Mouse (Mus musculus) neural tube, embryonic 13.5 days (tissue): ENCODE results near the gene Prkg1. TPM values are rescaled to one million over a fixed set of nuclear protein-coding genes. Genes with fewer than 3 reads are reported as not detected.
"Not testable (repeated sequence)": the region's sequence is repeated elsewhere in the genome, so short reads cannot be mapped to it uniquely, and the experiment has no call there.

Source experiments
- ATAC-seq: fragments of 200-750 bp; cut with Nextera tagmentation; 2 replicates; pipeline ENCODE4 v1.8.0; 2017; ENCODE audit warnings: low read depth, mild to moderate bottlenecking, moderate TSS enrichment, moderate library complexity
- H3K27ac ChIP-seq: fragments of 300-500 bp; sonication (generic); replicated peaks from 2 replicates; pipeline ENCODE4 v1.5.1; 2015; ENCODE audit warnings: moderate library complexity, mild to moderate bottlenecking, inconsistent platforms
- H3K27me3 ChIP-seq: fragments of 300-500 bp; sonication (generic); 2 replicates; pipeline ENCODE4 v1.6.1; 2015; ENCODE audit warnings: mild to moderate bottlenecking, inconsistent platforms
- H3K36me3 ChIP-seq: fragments of 300-500 bp; sonication (generic); 2 replicates; pipeline ENCODE4 v1.6.1; 2015; ENCODE audit warnings: mild to moderate bottlenecking, inconsistent platforms
- H3K4me1 ChIP-seq: fragments of 300-500 bp; sonication (generic); replicated peaks from 2 replicates; pipeline ENCODE4 v1.6.1; 2015; ENCODE audit warnings: inconsistent platforms
- H3K4me2 ChIP-seq: fragments of 300-500 bp; sonication (generic); 2 replicates; pipeline ENCODE4 v1.6.1; 2015; ENCODE audit warnings: inconsistent platforms, mild to moderate bottlenecking, moderate library complexity
- H3K4me3 ChIP-seq: fragments of 300-500 bp; sonication (generic); 2 replicates; pipeline ENCODE4 v1.5.1; 2015; ENCODE audit warnings: mild to moderate bottlenecking, inconsistent platforms
- H3K9ac ChIP-seq: fragments of 300-500 bp; sonication (generic); 2 replicates; pipeline ENCODE4 v1.6.1; 2015; ENCODE audit warnings: moderate library complexity, mild to moderate bottlenecking, inconsistent platforms
- H3K9me3 ChIP-seq: fragments of 300-500 bp; sonication (generic); 2 replicates; pipeline ENCODE4 v1.6.1; 2016; ENCODE audit warnings: inconsistent platforms
- whole genome bisulfite sequencing: fragments of 180-500 bp; shearing (Covaris S2); methylation state at CpG from one replicate; pipeline ENCODE4 v1.1.7; 2015; 5-methylcytosine and 5-hydroxymethylcytosine counted together
- polyA plus RNA-seq: library from polyadenylated mRNA; unstranded; fragments of >200 nt; fragmentation: Nextera tagmentation; extraction: Ambion mirVana; gene quantifications from 2 replicates; pipeline ENCODE4 v1.2.1, GENCODE M21; 2015

The Prkg1 gene
- polyA plus RNA-seq, 1 experiment from 2014 or later: 9.2 TPM

DNA sequence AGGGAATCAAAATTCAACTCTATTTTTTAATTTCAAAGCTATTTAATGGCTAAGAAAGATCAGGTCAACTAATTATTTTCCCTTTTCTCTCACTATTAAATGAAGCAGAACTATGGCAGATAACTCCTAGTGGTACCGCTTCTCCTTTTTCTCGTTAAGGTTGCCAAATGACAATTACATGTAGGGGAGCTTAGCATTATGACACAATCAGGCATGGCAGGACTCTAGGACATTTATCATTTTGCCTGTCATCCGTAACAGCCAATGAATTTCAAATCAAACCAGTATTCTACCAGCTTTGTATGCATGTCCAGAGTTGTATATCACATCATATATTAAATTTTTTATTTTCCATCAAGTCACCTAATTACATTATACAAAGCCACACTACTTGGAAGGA is 536.4 kb downstream of the Prkg1 start:
- Histone ChIP-seq H3K36me3 (no peaks in the 10 kb centered on the region), H3K9me3 (no peaks in the 10 kb centered on the region), H3K27ac (no peak overlapping the region), H3K4me3 (no peak overlapping the region), H3K4me2 (no peak overlapping the region), H3K9ac (no peak overlapping the region), H3K4me1 (no peaks in the 10 kb centered on the region), H3K27me3 (no peaks in the 10 kb centered on the region)
- no peak for ATAC-seq
- 53% methylated on average over 3 of the region's 3 CpGs for WGBS

DNA sequence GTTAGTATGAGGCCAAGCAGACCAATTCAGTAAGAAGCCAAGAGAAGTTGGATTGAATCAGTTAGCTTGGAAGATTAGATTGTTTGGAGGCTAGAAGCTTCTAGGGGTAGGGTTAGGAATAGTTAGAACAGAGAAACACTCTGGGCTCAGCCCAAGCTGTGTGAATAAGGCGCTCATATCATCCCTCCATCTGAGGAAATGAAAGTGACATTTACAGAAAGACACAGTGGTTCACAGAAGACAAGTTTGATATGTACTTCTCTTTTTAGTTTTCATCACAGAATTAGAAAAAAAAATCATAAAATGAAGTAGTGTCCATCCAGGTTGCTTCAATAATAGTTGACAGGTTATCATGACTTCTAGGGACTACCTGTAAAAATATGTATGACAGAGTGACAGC is 541.4 kb downstream of the Prkg1 start:
- 90% methylated on average over 1 of the region's 1 CpGs for WGBS
- H3K9me3 ChIP-seq: no peaks in the 10 kb centered on the region
- H3K4me1 ChIP-seq: no peaks in the 10 kb centered on the region
- H3K27ac ChIP-seq: no peak overlapping the region
- H3K9ac ChIP-seq: no peak overlapping the region
- no peaks in the 10 kb centered on the region for H3K36me3 ChIP-seq
- H3K4me3 ChIP-seq: no peak overlapping the region
- H3K27me3 ChIP-seq: no peaks in the 10 kb centered on the region
- no peak for ATAC-seq
- no peak overlapping the region for H3K4me2 ChIP-seq

DNA sequence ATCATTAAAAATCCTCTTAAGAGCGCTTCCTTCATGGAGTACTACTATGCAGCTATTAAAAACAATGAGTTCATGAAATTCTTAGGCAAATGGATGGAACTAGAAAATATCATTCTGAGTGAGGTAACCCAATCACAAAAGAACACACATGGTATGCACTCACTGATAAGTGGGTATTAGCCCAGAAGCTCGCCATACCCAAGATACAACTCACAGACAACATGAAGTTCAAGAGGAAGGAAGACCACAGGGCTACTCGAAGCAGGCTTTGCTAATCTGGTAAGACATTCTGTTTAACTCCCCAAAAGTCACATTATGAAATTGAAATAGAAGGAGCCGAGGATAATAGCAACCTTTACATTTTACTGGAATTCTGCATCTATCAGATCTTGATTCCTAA is 545.6 kb downstream of the Prkg1 start:
- not testable (repeated sequence) for ATAC-seq, H3K4me1 ChIP-seq, H3K9me3 ChIP-seq, H3K4me3 ChIP-seq, H3K4me2 ChIP-seq, H3K9ac ChIP-seq, H3K36me3 ChIP-seq, H3K27me3 ChIP-seq, H3K27ac ChIP-seq
- 81% methylated on average over 4 of the region's 4 CpGs for WGBS

DNA sequence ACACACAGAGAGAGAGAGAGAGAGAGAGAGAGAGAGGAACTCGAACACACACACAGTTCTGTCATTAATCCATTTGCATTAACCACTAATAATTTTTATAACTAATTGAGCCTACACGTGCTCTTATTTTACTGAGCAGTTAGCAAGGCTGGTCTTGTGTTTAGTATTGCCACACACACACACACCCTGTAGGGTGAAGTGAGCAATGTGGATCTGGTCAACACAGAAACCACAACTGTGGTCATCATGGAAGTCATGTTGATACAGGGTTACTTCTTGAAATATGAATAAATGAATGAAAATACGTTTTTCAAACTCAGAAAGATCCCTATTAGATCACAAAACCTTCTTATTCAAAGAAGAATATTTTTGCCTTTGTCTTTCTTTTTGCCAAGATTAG is 554.0 kb downstream of the Prkg1 start:
- no peaks in the 10 kb centered on the region for H3K27me3 ChIP-seq
- no peaks in the 10 kb centered on the region for H3K9me3 ChIP-seq
- no peaks in the 10 kb centered on the region for H3K4me1 ChIP-seq
- ATAC-seq: no peak
- no peak overlapping the region for H3K4me2 ChIP-seq
- no peaks in the 10 kb centered on the region for H3K36me3 ChIP-seq
- H3K9ac ChIP-seq: no peak overlapping the region
- no peak overlapping the region for H3K27ac ChIP-seq
- 67% methylated on average over 3 of the region's 3 CpGs for WGBS
- no peak overlapping the region for H3K4me3 ChIP-seq

DNA sequence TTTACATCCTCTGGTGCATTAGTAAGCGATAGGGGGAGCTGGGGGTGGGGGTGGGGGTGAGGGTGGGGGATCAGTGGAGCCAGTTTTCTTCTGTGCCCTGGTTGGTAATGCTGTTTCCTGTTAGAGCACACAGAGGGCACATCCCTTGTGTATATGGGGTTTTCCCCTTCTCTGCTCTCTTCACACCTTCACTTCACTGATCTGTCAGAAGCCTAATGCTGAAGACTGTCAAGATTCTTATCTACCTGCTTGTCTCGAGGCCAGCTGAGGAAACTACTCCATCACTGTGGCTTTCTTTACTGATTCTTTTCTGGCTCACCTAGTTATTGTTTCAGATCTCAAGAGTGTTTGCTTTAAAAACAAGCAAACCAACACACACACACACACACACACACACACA is 554.4 kb downstream of the Prkg1 start:
- WGBS: 61% methylated on average over 2 of the region's 2 CpGs
- Histone ChIP-seq H3K36me3 (no peaks in the 10 kb centered on the region), H3K27me3 (no peaks in the 10 kb centered on the region), H3K4me2 (no peak overlapping the region), H3K9me3 (no peaks in the 10 kb centered on the region), H3K9ac (no peak overlapping the region), H3K4me1 (no peaks in the 10 kb centered on the region), H3K4me3 (no peak overlapping the region), H3K27ac (0 out of 2 replicates have a peak overlapping the region, but pooled peaks have one; percentile 52)
- peak; percentile 47; the same call in 1 of the 2 replicates for ATAC-seq

DNA sequence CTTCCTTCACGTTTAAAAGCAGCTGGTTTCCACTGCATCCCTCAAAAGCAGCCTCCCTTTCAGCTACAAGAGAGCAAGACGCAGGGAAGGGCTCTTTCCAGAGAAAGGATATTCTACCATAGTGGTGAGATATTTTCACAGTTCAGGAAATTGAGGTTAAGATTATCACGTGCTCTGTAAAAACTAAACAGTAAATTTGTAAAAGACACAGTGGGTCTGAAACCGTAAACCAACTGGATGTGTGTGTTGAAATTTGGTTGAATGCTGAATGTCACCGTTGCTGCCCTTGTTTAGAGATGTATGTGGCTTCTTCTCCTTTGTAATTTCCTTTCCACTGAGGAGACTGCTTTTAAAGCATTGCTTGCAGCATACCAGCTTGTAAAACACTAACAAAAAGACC is 565.2 kb downstream of the Prkg1 start:
- Histone ChIP-seq H3K27me3 (no peaks in the 10 kb centered on the region), H3K9ac (0 out of 2 replicates have a peak overlapping the region, but pooled peaks have one; percentile 5), H3K36me3 (no peaks in the 10 kb centered on the region), H3K4me1 (peaks cover 8% of the 10 kb centered on the region; the same call in 1 of the 2 replicates), H3K27ac (no peak overlapping the region), H3K9me3 (no peaks in the 10 kb centered on the region), H3K4me3 (no peak overlapping the region), H3K4me2 (no peak overlapping the region)
- no peak for ATAC-seq
- WGBS: 48% methylated on average over 5 of the region's 5 CpGs

DNA sequence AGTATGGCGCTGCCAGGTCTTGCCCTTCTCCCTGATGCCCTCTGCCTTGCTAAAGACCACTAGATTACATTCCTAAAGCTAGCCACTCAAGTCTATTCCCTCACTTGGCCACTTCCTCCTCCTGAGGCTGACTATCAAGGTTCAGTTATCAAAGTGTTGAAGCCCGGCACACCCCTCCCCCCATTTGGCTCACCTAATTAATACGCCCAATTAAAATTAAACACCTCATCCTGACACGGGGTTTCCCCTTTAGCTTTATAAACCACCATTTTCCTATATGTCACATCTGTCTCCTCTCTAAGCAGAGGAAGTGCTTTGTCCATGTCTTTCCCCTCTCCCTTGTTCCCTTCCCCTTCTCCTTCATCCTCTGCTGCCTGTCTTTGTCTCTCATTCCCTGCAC is 566.4 kb downstream of the Prkg1 start:
- no peaks in the 10 kb centered on the region for H3K27me3 ChIP-seq
- H3K9ac ChIP-seq: no peak overlapping the region
- no peak overlapping the region for H3K4me2 ChIP-seq
- no peaks in the 10 kb centered on the region for H3K36me3 ChIP-seq
- WGBS: 69% methylated on average over 4 of the region's 4 CpGs
- H3K9me3 ChIP-seq: no peaks in the 10 kb centered on the region
- ATAC-seq: no peak
- no peak overlapping the region for H3K27ac ChIP-seq
- peaks cover 8% of the 10 kb centered on the region; the same call in 1 of the 2 replicates for H3K4me1 ChIP-seq
- H3K4me3 ChIP-seq: no peak overlapping the region

DNA sequence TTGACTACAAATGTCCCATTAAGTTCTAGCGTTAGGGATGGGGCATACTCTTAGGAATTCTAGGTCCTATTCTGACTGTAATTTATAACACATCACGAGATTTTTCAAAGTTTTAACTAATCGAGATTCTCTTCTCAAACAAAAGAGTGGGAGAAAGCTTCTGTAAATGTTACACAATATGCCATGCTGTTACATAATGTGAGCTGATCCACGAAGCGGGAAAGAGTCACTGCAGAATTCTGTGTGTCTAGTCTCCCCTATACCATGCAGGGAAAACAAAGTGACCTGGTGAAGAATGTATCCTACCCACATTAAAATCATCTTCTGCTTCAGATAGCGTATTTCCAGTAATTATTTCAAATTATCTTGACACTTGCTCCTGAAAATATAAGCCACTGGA is 567.8 kb downstream of the Prkg1 start:
- no peak overlapping the region for H3K9ac ChIP-seq
- no peaks in the 10 kb centered on the region for H3K27me3 ChIP-seq
- 83% methylated on average over 6 of the region's 6 CpGs for WGBS
- H3K27ac ChIP-seq: no peak overlapping the region
- no peak overlapping the region for H3K4me2 ChIP-seq
- H3K36me3 ChIP-seq: no peaks in the 10 kb centered on the region
- no peak for ATAC-seq
- no peaks in the 10 kb centered on the region for H3K9me3 ChIP-seq
- H3K4me1 ChIP-seq: peaks cover 8% of the 10 kb centered on the region; the same call in 1 of the 2 replicates
- no peak overlapping the region for H3K4me3 ChIP-seq

DNA sequence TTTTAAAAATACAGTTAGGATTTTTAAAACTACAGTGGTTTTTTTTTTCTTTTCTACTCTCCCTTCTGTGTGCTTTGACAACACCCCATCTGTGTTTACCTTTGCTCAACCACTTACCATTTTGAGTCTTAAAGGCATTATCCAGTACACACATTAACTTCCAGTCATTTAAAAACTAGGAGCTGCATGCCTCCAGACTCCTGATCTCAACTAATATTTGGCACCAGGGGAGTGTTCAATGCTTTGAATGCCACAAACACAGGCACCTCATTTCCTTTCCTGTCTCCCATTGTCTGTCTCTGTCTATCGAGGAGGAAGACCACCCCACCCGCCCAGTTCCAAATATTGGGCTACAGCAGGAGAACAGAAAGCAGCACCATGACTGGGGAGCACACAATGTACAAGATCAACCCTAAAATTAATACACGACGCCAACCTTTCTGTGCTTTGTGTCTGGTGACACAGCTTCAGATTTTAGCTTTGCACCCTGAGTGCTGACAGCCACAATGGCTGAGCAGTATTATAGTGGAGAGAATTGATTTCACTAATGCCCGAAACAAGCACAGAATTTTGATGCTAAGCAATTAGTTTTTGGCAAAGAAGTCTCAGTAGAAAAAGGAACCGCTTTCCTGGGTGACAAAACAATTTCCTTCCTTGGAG is 576.1 kb downstream of the Prkg1 start:
- Histone ChIP-seq H3K4me1 (no peaks in the 10 kb centered on the region), H3K36me3 (no peaks in the 10 kb centered on the region), H3K9ac (no peak overlapping the region), H3K27ac (no peak overlapping the region), H3K9me3 (no peaks in the 10 kb centered on the region), H3K4me2 (no peak overlapping the region), H3K4me3 (no peak overlapping the region), H3K27me3 (no peaks in the 10 kb centered on the region)
- 79% methylated on average over 6 of the region's 6 CpGs for WGBS
- no peak for ATAC-seq

DNA sequence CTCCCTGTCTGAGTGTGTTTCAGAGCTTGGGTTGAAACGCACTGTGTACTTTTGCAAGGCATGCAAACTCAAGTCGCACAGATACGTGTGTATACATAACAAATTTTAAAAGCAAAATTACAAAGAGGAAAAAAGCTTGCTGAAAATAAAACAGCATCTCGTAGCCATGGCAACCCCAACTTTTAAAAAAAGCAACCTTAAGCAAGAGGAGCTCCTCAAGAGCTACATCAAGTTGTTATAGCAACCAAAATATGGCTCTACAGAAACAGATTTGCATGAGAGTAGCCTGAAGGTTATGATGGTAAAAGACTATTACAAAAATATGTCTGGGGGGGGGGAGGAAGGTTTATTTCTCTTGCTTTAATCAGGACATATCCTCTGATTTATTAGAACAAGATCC is 584.1 kb downstream of the Prkg1 start:
- Histone ChIP-seq H3K9me3 (no peaks in the 10 kb centered on the region), H3K27me3 (no peaks in the 10 kb centered on the region), H3K4me1 (no peaks in the 10 kb centered on the region), H3K27ac (no peak overlapping the region), H3K4me3 (no peak overlapping the region), H3K36me3 (no peaks in the 10 kb centered on the region), H3K4me2 (no peak overlapping the region), H3K9ac (no peak overlapping the region)
- 88% methylated on average over 4 of the region's 4 CpGs for WGBS
- ATAC-seq: no peak

DNA sequence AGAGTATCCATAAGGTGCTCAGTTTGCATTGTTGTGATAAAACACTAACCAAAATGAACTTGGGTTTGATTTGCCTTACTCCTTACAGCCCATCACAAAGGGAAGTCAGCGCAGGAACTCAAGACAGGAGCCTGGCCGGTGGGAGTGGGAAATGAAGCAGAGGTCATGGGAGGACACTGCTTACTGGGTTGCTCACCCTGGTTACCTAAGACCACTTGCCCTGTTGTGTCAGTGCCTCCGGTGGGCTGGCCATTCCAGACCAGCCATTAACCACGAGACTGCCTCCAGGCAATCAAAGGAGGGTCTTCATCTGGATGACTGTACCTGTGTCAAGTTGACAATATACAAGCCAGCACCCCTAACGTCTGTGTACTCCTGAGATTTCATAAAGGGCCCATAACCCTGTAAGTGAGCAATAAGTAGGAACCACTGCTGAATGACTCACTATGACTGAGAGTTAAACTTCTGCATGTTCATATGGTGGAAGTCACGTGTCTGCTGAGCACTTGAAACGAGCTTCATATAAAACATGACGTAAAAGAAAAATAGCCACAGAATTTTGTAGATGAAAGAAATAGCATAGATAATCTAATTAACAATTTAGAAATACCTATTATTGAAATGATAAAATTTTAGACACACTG is 587.4 kb downstream of the Prkg1 start:
- no peaks in the 10 kb centered on the region for H3K27me3 ChIP-seq
- no peak overlapping the region for H3K9ac ChIP-seq
- no peak overlapping the region for H3K4me3 ChIP-seq
- 85% methylated on average over 8 of the region's 8 CpGs for WGBS
- H3K4me1 ChIP-seq: no peaks in the 10 kb centered on the region
- no peak for ATAC-seq
- H3K4me2 ChIP-seq: no peak overlapping the region
- no peaks in the 10 kb centered on the region for H3K36me3 ChIP-seq
- H3K9me3 ChIP-seq: no peaks in the 10 kb centered on the region
- no peak overlapping the region for H3K27ac ChIP-seq

DNA sequence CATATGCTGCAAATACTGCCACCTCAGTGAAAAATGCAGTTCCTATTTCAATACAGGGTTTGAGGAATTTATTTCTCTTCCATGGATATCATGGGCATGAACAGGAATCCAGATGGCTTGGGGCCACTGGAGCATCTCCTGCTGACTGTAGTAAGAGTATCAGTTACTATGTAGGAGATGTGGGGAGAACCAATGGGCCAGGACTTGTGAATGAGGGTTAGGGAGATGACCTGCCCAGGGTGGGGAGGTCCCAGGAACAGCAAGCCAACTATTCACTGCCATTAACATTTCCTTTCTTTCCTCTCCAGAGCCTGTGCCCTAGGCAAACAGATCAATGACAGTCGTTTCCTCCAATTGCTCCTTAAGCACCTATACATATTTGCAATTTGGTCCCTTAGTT is 593.8 kb downstream of the Prkg1 start:
- Histone ChIP-seq H3K27ac (no peak overlapping the region), H3K9ac (no peak overlapping the region), H3K4me3 (no peak overlapping the region), H3K4me1 (no peaks in the 10 kb centered on the region), H3K4me2 (no peak overlapping the region), H3K27me3 (no peaks in the 10 kb centered on the region), H3K9me3 (no peaks in the 10 kb centered on the region), H3K36me3 (no peaks in the 10 kb centered on the region)
- ATAC-seq: no peak
- WGBS: 37% methylated on average over 1 of the region's 1 CpGs

DNA sequence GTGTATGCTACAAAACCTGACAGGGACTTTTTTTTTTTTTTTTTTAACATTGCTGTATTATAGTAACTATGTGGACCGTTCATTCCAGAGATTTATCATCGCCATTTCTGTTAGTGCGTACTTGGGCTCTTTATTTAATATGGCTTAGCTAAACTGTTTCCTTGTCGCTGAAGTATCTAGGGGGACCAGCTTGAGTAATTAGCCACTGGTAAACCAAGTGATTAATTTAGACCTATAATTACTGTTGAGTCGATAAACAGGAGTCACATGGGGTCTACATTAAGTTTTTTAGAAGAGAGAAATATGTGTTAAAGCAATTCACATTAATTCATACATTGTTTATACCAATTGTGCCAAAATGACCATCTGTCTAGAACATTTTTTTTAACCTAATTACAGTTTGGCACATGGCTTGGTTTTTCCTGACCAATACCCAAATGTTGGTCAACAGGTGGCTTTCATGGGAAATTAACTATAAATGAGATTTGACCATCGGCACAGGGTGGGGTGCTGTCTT is 605.8 kb downstream of the Prkg1 start:
- WGBS: 78% methylated on average over 6 of the region's 6 CpGs
- no peak overlapping the region for H3K9ac ChIP-seq
- no peak overlapping the region for H3K4me2 ChIP-seq
- H3K9me3 ChIP-seq: no peaks in the 10 kb centered on the region
- H3K27ac ChIP-seq: no peak overlapping the region
- no peak overlapping the region for H3K4me3 ChIP-seq
- H3K36me3 ChIP-seq: no peaks in the 10 kb centered on the region
- H3K4me1 ChIP-seq: no peaks in the 10 kb centered on the region
- no peaks in the 10 kb centered on the region for H3K27me3 ChIP-seq
- no peak for ATAC-seq
